Mouse (Mus musculus) forebrain, postnatal 0 days (tissue): ENCODE data around the gene Nhp2. TPM values are rescaled to one million over a fixed set of nuclear protein-coding genes. Genes with fewer than 3 reads are reported as not detected.
A peak's percentile ranks its signal among the peaks of the same experiment; 100 is the strongest.

Experiments
- ATAC-seq: fragments of 200-750 bp; cut with Nextera tagmentation; 2 replicates; pipeline ENCODE4 v1.8.0; 2017; ENCODE audit warnings: mild to moderate bottlenecking, moderate library complexity
- DNase-seq: peaks from one replicate; pipeline ENCODE4 v3.0.0-alpha.2; 2015
- H3K27ac ChIP-seq: fragments of 300-500 bp; sonication (generic); 2 replicates; pipeline ENCODE4 v1.5.1; 2014; ENCODE audit warnings: low read depth, mild to moderate bottlenecking, antibody characterized with exemption, low read length, moderate library complexity, mixed read lengths
- H3K27me3 ChIP-seq: fragments of 300-500 bp; sonication (generic); 2 replicates; pipeline ENCODE4 v1.6.1; 2014; ENCODE audit warnings: mild to moderate bottlenecking, low read length, mixed read lengths; ENCODE audit not compliant: insufficient read depth
- H3K36me3 ChIP-seq: fragments of 300-500 bp; sonication (generic); 2 replicates; pipeline ENCODE4 v1.6.1; 2014; ENCODE audit warnings: mild to moderate bottlenecking, moderate library complexity; ENCODE audit not compliant: insufficient read depth
- H3K4me1 ChIP-seq: fragments of 300-500 bp; sonication (generic); 2 replicates; pipeline ENCODE4 v1.6.1; 2014; ENCODE audit warnings: antibody characterized with exemption; ENCODE audit not compliant: insufficient read depth
- H3K4me2 ChIP-seq: fragments of 300-500 bp; sonication (generic); 2 replicates; pipeline ENCODE4 v1.6.1; 2014; ENCODE audit warnings: low read depth, mild to moderate bottlenecking, moderate library complexity
- H3K4me3 ChIP-seq: fragments of 300-500 bp; sonication (generic); 2 replicates; pipeline ENCODE4 v1.5.1; 2014; ENCODE audit warnings: low read depth, low read length, mixed read lengths
- H3K9ac ChIP-seq: fragments of 300-500 bp; sonication (generic); 2 replicates; pipeline ENCODE4 v1.6.1; 2014; ENCODE audit warnings: mild to moderate bottlenecking
- H3K9me3 ChIP-seq: fragments of 300-500 bp; sonication (generic); 2 replicates; pipeline ENCODE4 v1.6.1; 2016; ENCODE audit warnings: low read length
- CTCF ChIP-seq: sonication (generic); IDR thresholded peaks from 2 replicates; pipeline ENCODE4 v1.5.1; 2016; ENCODE audit warnings: antibody characterized with exemption, control low read depth, low read depth
- WGBS: fragments of 180-500 bp; shearing (Covaris S2); extraction: QIAGEN DNeasy Blood & Tissue Kit; methylation state at CpG from one replicate; pipeline ENCODE4 v1.1.7; 2014; 5-methylcytosine and 5-hydroxymethylcytosine counted together
- polyA plus RNA-seq: library from polyadenylated mRNA; unstranded; fragments of >200 nt; fragmentation: Nextera tagmentation; extraction: Ambion mirVana; gene quantifications from 2 replicates; pipeline ENCODE4 v1.2.1, GENCODE M21; 2015
- total RNA-seq: library from RNA; depleted of rRNA; stranded (reverse); fragments of >200 nt; gene quantifications from 2 replicates; pipeline ENCODE4 v1.2.3, GENCODE M21; 2014

Nhp2 gene
- total and polyA plus RNA-seq, 2 experiments from 2014 or later: 66.5 to 118 TPM

- no peaks in the 10 kb centered on the region for H3K9me3 ChIP-seq
- 82% methylated on average over 9 of the region's 9 CpGs for WGBS
- H3K9ac ChIP-seq: no peak overlapping the region
- no peaks in the 10 kb centered on the region for H3K4me1 ChIP-seq
- ATAC-seq: no peak
- TF ChIP-seq CTCF: no peak
- peaks cover 8% of the 10 kb centered on the region; the same call in 1 of the 2 replicates for H3K36me3 ChIP-seq
- no peak overlapping the region for H3K4me3 ChIP-seq
- H3K27ac ChIP-seq: no peak overlapping the region
- no peak for DNase-seq
- no peak overlapping the region for H3K4me2 ChIP-seq
- H3K27me3 ChIP-seq: no peaks in the 10 kb centered on the region
These were observed 23.7 kb downstream of the Nhp2 start for GRCm38 (mm10) chr11:51643202-51643601.

- Histone ChIP-seq H3K4me1 (no peaks in the 10 kb centered on the region), H3K4me2 (no peak overlapping the region), H3K27me3 (no peaks in the 10 kb centered on the region), H3K36me3 (peaks cover 8% of the 10 kb centered on the region; the same call in 1 of the 2 replicates), H3K4me3 (no peak overlapping the region), H3K9me3 (no peaks in the 10 kb centered on the region), H3K9ac (no peak overlapping the region), H3K27ac (no peak overlapping the region)
- ATAC-seq (no peak), DNase-seq (no peak)
- no peak for TF ChIP-seq CTCF
- WGBS: 60% methylated on average over 15 of the region's 15 CpGs
These were observed 24.2 kb downstream of the Nhp2 start for GRCm38 (mm10) chr11:51643761-51644160.

- Histone ChIP-seq H3K27me3 (no peaks in the 10 kb centered on the region), H3K9ac (no peak overlapping the region), H3K9me3 (no peaks in the 10 kb centered on the region), H3K27ac (no peak overlapping the region), H3K4me3 (no peak overlapping the region), H3K4me1 (no peaks in the 10 kb centered on the region), H3K36me3 (peaks cover 8% of the 10 kb centered on the region; the same call in 1 of the 2 replicates), H3K4me2 (no peak overlapping the region)
- TF ChIP-seq CTCF: no peak
- no peak for DNase-seq
- no peak for ATAC-seq
- WGBS: 77% methylated on average over 16 of the region's 16 CpGs
These were observed 24.7 kb downstream of the Nhp2 start for GRCm38 (mm10) chr11:51644217-51644616.

DNA sequence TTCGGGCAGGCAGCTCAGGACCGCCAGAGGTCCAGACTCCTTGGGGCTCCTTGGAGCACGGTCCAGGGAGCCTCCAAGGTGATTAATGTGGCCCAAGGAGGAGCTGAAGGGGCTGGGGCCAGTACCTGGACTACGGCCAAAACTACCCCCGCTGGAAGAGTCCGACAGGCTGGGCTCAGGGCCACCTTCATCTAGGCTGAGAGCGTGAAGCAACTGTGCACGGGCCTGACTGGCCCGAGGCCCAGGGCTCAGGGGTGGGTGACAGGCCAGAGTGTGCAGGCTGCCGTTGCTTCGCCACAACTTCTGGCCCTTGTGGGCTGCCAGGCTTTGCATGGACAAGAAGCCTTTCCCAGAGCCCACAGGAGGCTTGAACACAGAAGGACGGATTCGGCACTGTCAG, 25.8 kb downstream of the Nhp2 start:
- Histone ChIP-seq H3K27me3 (no peaks in the 10 kb centered on the region), H3K9ac (no peak overlapping the region), H3K9me3 (no peaks in the 10 kb centered on the region), H3K27ac (no peak overlapping the region), H3K4me2 (no peak overlapping the region), H3K4me3 (no peak overlapping the region), H3K4me1 (no peaks in the 10 kb centered on the region), H3K36me3 (peaks cover 8% of the 10 kb centered on the region; the same call in 1 of the 2 replicates)
- 63% methylated on average over 13 of the region's 13 CpGs for WGBS
- ATAC-seq (no peak), DNase-seq (no peak)
- no peak for TF ChIP-seq CTCF

DNA sequence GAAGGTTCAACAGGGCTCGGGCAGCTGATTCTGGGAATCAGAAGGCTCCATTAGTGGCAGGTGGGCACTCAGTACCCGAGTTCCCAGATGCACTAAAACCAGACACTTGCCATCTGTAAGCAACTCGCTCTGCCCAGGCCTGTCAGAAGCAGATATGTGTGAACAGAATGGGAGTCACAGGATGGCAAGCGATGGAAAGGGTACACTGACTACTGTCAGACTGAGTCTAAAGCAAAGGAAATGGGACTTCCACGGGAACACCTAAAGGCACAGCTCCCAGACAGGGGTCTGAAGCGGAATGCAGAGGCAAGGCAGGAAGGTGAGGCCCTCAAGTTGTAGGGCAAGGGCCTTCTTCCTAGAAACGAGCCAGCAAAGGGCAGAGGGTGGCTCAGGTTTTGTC, 26.7 kb downstream of the Nhp2 start:
- Histone ChIP-seq H3K9me3 (no peaks in the 10 kb centered on the region), H3K9ac (no peak overlapping the region), H3K4me2 (no peak overlapping the region), H3K4me1 (no peaks in the 10 kb centered on the region), H3K27ac (no peak overlapping the region), H3K36me3 (peaks cover 8% of the 10 kb centered on the region; the same call in 1 of the 2 replicates), H3K27me3 (no peaks in the 10 kb centered on the region), H3K4me3 (no peak overlapping the region)
- no peak for TF ChIP-seq CTCF
- WGBS: 79% methylated on average over 7 of the region's 7 CpGs
- DNase-seq (no peak), ATAC-seq (no peak)

DNA sequence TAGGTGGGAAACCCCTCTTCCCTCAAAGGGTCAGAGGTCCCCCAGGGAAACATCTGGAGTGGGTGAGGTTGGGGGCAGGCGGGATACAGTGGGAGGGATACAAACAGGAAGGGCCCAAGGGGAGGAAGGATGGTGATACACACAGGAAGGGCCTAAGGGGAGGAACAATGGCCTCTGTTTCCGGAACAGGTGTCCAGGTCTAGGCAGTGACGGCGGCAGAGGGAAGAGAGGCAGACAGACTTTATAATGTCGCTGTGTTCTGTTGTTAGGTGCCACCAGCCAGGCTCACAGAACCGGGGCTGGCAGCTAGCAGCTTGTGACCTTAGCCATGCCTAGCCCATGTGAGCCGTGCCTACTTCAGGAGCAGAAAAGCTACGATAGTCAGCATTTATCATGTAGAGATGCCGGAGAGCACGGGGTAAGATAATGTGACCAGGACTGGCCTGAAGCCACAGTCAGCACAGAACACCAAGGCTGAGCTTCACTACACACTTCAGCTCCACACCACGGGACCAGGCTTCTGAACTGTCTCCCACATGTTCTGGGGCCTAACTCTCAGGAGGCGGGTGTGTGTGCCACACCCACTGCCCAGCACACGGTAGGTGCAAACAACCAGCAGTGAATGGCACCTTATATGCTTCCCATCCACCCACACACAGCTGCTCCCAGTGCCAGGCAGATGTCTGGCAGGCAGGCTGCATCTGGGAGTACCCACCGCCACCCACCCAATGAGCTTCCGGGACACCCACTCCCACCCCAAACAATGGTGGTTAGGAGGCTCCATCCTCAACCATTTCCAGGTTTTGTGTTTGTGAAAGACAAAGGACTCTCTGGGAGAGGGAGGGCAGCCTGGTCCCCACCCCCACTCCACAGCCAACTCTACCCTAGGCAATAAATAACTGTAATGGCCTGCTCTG, 27.5 kb downstream of the Nhp2 start:
- H3K36me3 ChIP-seq: peaks cover 8% of the 10 kb centered on the region; the same call in 1 of the 2 replicates
- H3K27ac ChIP-seq: no peak overlapping the region
- no peak for TF ChIP-seq CTCF
- no peaks in the 10 kb centered on the region for H3K27me3 ChIP-seq
- no peak overlapping the region for H3K9ac ChIP-seq
- H3K4me3 ChIP-seq: no peak overlapping the region
- WGBS: 80% methylated on average over 15 of the region's 15 CpGs
- no peaks in the 10 kb centered on the region for H3K4me1 ChIP-seq
- no peak for DNase-seq
- H3K9me3 ChIP-seq: no peaks in the 10 kb centered on the region
- H3K4me2 ChIP-seq: no peak overlapping the region
- ATAC-seq: no peak

- ATAC-seq: no peak
- no peak for DNase-seq
- H3K9ac ChIP-seq: no peak overlapping the region
These were observed 29.0 kb downstream of the Nhp2 start for GRCm38 (mm10) chr11:51648566-51648965.

More at GRCm38 (mm10) chr11:51648566-51648965, 29.0 kb downstream of the Nhp2 start:
- no peaks in the 10 kb centered on the region for H3K27me3 ChIP-seq
- H3K27ac ChIP-seq: no peak overlapping the region
- no peak overlapping the region for H3K4me3 ChIP-seq
- H3K4me2 ChIP-seq: peak overlapping the region; percentile 86; the same call in 1 of the 2 replicates
- H3K9me3 ChIP-seq: no peaks in the 10 kb centered on the region
- no peak for TF ChIP-seq CTCF
- WGBS: 19% methylated on average over 3 of the region's 3 CpGs
- no peaks in the 10 kb centered on the region for H3K4me1 ChIP-seq
- peaks cover 8% of the 10 kb centered on the region; the same call in 1 of the 2 replicates for H3K36me3 ChIP-seq
